Mouse (Mus musculus): ENCODE measurements around the gene Arhgap21. TPM values are rescaled to one million over a fixed set of nuclear protein-coding genes. Genes with fewer than 3 reads are reported as not detected.

The Arhgap21 gene
- total RNA-seq, 2 experiments from 2014 or later = 331 to 369 TPM

DNA sequence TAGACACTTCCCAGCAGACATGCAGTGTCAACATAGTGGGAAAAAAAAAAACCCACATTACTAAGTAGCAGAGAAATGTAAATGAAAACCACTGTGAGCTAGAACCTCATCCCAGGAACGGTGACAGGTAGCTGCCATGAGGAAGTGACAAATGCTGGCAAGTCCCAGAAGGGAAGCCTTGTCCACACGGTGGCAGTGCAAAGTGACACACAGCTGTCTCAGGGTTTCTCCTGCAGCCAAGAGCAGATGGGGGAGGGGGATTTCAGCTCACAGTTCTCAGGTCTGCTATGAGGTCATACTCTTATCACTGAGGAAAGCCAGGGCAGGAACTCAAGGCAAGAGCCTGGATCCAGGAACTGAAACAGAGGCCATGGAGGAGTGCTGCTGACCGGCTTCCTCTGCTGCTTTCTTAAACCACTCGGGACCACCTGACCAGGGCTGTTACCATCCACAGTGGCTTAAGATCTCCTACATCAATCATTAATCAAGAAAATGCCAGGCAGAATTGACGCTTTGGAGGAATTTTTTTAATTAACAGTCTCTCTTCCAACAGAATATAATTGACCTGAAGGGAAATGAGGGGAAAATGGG lies 74.5 kb downstream of the Arhgap21 start:
- DNase-seq = no peak

DNA sequence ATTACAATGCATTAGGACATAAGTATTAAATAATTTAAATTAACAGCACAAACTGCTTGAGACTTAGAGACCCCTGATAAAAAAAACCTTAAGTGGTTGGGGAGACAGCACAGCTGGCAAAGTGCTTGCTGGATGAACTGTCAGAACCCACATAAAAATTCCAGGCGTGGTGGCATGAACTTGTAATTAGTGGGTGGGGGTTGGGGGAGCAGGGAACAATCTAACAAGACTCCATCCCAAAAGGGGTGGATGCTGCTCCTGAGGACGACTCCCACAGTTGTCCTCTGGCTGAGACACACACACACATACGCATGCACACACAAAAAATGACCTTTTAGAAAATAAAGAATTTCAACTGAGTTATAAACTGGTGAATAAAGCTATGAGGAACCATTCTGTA lies 79.9 kb downstream of the Arhgap21 start:
- no peak for DNase-seq

DNA sequence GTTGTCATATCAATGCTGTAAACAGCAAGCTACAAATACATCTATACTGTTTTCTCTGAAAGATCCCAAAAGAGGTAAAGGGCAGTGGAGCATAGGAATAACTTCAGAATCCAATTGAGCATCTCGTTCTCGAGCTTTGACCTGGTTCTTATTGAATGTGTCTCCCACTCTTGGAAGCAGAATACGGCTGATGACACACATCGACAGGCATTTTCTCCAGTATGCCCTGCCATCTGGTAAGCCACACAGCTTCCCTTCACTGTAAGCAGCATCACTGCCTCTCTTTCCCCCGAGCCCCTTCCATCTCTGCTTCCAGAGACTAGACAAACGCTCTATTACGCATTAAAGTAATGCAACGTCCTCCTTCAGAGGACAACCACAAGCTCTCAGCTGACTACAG lies 85.4 kb downstream of the Arhgap21 start:
- peak in 1 of 2 experiments; percentile 46 for DNase-seq

DNA sequence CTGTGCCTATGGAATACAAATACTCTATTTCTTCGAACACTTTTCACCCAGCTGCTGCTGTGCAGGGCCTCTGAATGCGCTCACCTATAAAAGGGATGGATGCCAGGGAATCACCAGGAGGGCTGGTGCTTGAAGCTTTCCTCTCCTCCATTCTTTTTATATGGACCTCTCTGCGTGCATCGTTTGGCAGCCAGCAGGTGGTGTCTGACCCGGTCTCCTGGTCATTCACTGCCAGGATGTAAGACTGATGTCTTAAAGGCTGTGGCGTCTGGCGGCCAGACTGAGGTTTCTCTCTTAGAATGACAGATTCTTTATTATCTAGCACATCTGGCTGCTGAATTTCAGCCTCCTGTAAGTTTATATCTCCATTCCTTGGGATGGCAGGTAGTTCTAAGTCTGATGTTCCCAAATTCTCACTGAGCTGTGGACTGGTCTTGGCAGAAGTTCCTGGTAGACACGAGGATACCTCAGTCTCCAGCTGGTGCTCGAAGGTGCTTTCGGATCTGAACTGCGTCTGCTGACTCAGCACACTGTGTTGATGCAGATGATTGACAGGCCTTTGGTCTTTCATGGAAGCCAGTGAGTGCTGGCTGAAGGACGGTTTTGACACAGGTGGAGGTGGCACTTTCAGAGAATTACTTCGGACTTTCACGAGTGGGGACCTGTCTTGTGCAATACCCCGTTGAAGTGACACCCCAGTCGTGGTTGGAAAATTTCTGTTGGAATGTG lies 88.6 kb downstream of the Arhgap21 start:
- no peak for DNase-seq

DNA sequence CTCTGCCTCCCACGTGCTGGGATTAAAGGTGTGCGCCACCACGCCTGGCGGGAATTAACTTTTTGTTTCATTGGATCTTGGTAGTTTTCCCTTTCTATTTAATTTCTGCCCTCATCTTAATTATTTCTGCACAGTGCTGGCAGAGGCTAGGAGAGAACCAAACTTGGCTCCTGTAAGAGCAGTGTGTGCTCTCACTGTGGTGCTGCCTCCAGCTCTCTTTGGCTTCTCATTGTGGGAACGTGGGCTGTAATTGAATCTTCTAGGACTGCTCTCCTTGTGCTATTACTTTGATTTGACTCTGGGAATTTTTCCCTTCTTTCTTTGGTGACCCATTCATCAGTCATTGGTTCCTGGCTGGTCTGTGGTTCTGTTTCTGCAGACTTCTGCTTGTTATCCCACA lies 94.1 kb downstream of the Arhgap21 start:
- no peak for DNase-seq

DNA sequence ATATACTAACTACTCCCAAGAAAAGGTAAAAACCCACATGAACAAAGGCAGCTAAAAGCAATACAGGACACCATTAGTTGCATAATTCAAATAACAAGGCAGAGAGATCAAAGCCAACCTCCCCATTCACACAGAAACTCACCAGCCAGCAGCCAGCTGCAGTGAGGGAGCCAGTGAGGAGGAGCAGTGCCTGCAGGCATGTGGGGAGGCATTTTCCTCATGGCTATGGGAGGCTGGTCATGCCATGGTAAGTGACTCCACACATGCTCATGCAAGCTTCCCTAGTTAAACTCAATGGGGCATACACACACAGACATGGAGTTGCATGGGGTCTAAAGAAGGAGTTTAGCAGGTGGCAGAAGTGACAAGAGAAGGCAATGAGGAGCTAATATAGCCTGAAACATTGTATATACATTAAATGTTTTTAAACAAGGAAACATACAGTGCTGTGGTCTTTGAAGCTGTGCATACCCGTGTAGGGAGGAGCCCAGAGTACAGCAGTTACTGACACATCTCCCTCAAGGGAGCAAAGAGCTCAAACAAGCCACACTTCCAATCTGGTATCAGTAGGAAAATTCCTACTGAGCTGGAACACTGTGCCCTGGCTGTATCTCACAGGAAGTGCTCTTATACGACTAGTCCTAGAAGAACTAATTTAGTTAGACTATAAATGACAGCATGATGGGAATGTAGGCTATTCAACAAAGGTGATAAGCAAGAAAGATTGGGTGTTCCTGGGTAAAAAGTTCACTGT lies 99.3 kb downstream of the Arhgap21 start:
- DNase-seq = no peak

- DNase-seq = no peak
Measured at GRCm38 (mm10) chr2:20868052-20868451, 100.6 kb downstream of the Arhgap21 start.

DNA sequence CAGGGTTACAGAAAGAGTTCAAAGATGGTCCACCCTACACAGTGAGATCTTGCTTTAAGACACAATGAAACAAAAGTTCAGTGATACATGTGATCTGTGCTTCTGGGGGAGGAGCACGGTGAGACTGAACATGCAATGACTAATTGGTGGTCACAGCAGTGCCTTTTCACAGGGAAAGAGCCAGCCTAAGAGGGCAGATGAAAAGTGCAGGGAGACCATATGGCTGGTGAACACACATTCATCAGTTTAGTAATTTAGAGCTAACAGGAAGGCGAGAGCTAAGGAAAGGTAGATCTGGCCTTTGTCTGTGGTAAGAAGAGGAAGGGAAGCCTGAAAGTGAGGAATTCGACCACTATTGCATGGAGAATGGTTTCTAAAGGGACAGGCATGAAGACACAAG lies 102.9 kb downstream of the Arhgap21 start:
- DNase-seq = no peak

DNA sequence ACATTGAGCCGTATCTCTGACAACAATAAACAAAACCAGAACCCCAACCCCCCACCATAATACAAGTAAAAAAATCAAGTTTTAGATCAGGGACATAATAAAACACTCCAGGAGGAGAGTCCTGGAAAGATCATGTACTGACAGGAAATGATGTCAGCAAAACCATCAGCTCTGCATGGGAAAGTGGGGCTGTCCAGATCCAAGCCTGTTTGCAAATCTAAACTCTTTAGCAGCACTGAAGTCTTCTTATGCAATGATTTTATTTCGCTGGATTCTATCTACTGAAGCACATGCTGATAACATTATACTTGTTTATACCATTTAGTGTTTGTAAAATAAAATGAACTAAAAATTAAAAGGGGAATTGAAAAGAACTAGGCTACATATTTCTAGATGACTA lies 104.1 kb downstream of the Arhgap21 start:
- no peak for DNase-seq

- DNase-seq = no peak
Measured at GRCm38 (mm10) chr2:20860756-20861155, 107.9 kb downstream of the Arhgap21 start.

DNA sequence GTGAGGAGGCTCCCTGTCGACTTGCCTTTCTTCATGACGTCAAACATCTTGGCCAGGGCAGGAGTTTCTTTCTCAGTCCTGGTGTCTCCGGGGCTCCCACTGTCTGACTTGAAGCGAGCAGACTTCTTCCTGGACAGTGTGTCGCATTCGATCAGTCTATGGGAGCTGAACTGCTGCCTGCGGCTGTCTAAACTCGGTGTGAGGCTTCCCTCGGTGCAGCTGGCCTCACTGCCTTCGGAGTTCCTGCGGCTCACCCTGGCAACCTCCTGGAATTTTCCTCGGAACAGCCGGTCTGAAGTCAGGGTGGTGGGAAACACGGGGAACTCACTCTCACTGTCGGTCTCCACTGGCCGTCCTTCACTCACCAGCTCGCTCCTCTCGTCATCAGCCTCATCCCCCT lies 119.3 kb downstream of the Arhgap21 start:
- no peak for DNase-seq

- DNase-seq = no peak
Measured at GRCm38 (mm10) chr2:20831608-20832406, 136.9 kb downstream of the Arhgap21 start.

DNA sequence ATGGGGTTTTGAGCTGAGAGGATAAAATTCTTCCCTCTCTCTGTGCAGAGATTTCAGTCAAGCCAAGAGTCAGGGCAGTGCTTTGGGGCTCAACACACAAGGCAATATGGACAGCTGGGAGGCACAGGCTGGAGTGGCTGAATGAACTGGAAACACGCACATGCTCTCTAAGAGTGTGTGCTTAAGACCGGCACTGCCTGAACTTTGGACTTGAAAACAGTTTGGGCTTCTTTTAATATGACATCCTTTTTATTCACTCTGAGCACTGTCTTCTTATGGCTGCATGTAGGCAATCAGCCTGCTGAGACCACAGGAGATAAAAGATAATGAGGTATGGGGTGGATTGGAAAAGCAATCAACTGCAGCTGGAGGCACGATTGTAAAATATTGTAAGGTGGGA lies 137.8 kb downstream of the Arhgap21 start:
- DNase-seq = no peak

DNA sequence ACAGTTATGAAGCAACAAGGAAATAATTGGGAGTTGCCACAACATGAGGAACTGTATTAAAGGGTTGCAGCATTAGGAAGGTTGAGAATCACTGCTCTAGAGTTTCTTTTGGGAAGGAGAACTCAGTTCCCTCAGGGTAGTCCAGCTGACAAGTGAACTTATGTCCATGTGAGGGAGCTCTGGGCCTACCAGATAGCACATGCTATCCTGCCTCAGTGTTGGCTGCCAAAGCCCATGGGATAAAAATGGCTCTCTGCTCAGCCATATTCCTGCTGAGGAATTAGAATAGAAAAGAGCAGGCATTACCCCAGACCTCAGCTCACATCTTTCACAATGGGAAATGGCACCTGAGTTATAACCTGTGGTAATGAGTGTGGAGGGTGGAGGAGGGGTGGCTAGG lies 142.4 kb downstream of the Arhgap21 start:
- DNase-seq = no peak

DNA sequence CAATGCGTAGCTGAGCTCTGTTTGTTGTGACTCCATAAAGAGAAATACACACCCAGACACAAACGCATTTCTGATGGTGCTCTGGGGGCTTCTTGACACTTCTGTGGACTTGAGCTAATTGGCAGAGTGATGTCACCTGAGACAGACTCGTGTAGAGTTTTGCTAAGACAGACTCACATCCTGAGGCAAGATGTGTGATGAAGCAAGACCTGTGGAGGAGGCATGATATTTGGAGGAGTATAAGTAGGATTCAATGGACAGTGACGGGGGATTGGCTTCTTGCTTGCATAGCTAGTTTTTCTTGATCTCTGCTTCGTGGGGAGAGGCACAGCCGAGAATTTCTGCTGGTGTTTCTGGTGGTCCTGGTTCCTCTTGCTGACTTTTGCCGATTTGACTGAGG lies 150.5 kb downstream of the Arhgap21 start:
- no peak for DNase-seq

DNA sequence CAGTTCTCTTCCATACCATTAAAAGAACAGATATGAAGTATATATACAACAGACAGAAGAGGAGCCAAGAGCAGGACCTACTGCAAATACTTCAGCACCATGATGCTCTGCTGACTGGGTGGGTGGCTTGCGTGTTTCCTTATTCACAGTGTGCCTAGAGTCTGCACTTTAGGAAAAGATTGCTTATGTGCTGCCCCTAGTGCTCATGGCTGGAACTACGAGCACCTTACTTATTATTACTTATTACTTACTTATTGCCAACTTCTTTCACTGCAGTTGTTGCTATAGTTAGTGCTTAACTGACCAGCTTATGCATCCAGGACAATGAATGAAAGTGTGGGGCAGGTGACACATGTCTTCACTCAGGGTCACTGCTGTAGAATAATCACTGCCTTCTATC lies 154.7 kb downstream of the Arhgap21 start:
- DNase-seq = no peak

GRCm38 (mm10) chr2:20811506-20811905 lies 157.2 kb downstream of the Arhgap21 start:
- DNase-seq = peak; percentile 5 to 6

DNA sequence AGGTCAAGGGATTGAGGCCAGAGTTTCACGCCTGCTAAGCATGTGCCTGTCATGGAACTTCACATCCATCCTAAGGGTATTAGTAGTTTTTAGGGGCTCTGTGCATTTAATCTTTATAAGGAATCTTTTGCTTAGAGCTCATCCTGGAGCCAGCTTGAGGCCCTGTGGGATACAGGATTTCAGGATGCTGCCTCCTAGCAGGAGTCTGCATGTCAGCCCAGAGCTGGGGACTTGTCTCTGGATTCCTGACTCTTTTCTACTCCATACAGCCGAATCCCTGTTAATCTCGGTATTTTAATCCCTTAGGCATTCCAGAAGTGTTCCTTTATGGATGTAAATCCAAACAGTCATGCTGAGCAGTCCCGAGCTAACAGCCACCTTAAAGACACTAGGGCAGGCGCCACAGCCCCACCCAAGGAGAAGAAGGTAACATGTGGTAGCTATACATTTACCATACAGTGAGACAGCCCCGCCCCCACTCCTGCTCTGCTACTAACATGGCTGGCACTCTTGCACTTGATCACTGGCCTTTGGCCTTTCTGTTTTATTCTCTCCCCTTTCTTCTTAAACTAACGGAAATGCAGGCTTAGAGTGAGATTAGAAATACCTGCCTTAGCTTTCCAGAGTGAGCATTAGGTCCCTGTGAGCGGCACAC lies 167.3 kb downstream of the Arhgap21 start:
- no peak for DNase-seq
